Mouse (Mus musculus): ENCODE measurements around the gene Sgsm1. TPM values are rescaled to one million over a fixed set of nuclear protein-coding genes. Genes with fewer than 3 reads are reported as not detected.

The Sgsm1 gene
- polyA plus RNA-seq, 1 experiment from 2014 or later: 7.7 TPM

DNA sequence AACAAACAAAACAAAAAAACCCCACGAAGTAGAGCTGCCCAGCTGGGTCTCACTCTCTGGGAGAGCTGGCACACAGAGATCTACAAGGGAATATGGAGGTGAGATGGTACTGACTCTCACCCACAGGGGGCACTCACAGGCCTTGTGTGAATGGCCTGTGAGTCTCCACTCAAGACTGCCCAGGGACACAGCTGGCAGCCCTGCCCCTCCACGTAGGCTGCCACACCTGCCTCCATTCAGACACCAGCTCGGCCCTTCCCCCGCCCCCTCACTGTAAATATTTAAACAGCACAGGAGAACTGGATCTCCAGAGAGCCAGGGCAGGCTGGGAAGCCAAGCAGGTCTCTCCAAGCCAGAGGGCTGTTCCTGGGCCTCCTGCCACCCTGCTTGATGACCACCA, 14.8 kb downstream of the Sgsm1 start:
- ATAC-seq (ENCODE audit: insufficient number of reproducible peaks, low FRiP score, low TSS enrichment, low read depth) (no peak), DNase-seq (ENCODE audit: low spot score) (no peak)
- Histone ChIP-seq H3K36me3 (ENCODE audit: control insufficient read depth, insufficient read depth, low read length) (no peaks in the 10 kb centered on the region), H3K27ac (replicated peaks; ENCODE audit: low read depth, low read length) (no peak overlapping the region), H3K4me1 (ENCODE audit: control insufficient read depth, insufficient read depth, low read length) (no peaks in the 10 kb centered on the region), H3K27me3 (ENCODE audit: control insufficient read depth, insufficient read depth, low read length) (no peaks in the 10 kb centered on the region; the same call in 1 of the 2 replicates), H3K9ac (ENCODE audit: low read length) (no peak overlapping the region), H3K4me3 (ENCODE audit: low read depth, low read length) (no peak overlapping the region), H3K4me2 (ENCODE audit: low read depth, severe bottlenecking) (no peak overlapping the region), H3K9me3 (ENCODE audit: control insufficient read depth, low read length) (no peaks in the 10 kb centered on the region)
- 41% methylated on average over 4 of the region's 4 CpGs for WGBS

DNA sequence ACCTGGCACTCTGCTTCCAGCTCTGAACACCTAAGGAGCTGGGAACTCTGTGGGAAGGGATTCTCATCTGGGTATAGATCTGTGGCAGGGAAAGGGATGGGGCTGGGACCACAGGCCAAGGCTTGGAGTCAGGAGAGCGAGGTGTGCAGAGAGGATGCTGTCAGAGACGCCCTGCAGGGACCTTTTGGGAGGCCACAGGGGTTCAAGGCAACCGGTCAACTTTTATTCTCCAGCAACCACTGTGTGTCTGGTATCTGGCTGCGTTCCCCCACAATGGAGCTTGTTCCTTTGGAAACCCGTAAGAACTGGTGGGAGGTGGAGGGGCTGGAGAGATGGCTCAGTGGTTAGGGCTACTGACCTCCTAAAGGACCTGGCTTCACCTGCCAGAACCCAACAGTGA, 16.0 kb downstream of the Sgsm1 start:
- H3K27me3 ChIP-seq (ENCODE audit: control insufficient read depth, insufficient read depth, low read length): peaks cover 8% of the 10 kb centered on the region
- DNase-seq (ENCODE audit: low spot score) (no peak), ATAC-seq (ENCODE audit: insufficient number of reproducible peaks, low FRiP score, low TSS enrichment, low read depth) (no peak)
- no peak overlapping the region for H3K9ac ChIP-seq (ENCODE audit: low read length)
- no peak overlapping the region for H3K4me3 ChIP-seq (ENCODE audit: low read depth, low read length)
- H3K4me1 ChIP-seq (ENCODE audit: control insufficient read depth, insufficient read depth, low read length): no peaks in the 10 kb centered on the region
- no peak overlapping the region for H3K27ac ChIP-seq (replicated peaks; ENCODE audit: low read depth, low read length)
- no peaks in the 10 kb centered on the region for H3K9me3 ChIP-seq (ENCODE audit: control insufficient read depth, low read length)
- no peaks in the 10 kb centered on the region for H3K36me3 ChIP-seq (ENCODE audit: control insufficient read depth, insufficient read depth, low read length)
- H3K4me2 ChIP-seq (ENCODE audit: low read depth, severe bottlenecking): no peak overlapping the region
- 92% methylated on average over 5 of the region's 5 CpGs for WGBS

DNA sequence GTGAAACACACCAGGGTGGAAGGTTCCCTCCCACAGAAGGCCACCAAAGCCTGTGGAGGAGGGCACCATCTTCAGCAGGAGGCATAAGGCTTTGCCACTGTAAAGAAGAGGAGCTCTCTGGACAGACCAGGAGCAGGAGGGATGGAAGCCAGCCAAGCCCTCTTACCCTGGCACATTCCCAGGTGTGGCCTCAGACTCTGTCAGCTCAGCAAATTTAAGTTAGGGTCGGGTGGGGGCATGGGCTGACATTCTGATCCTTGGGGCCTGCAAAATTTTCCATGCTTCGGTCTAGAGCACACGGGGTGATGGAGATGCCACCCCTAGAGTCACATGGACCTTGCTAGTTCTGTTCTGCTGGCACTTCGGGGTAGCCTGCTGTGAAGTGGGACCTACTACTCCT, 17.1 kb downstream of the Sgsm1 start:
- DNase-seq (ENCODE audit: low spot score): no peak
- no peak overlapping the region for H3K9ac ChIP-seq (ENCODE audit: low read length)
- peaks cover 15% of the 10 kb centered on the region for H3K27me3 ChIP-seq (ENCODE audit: control insufficient read depth, insufficient read depth, low read length)
- no peaks in the 10 kb centered on the region for H3K9me3 ChIP-seq (ENCODE audit: control insufficient read depth, low read length)
- no peak overlapping the region for H3K4me3 ChIP-seq (ENCODE audit: low read depth, low read length)
- no peak overlapping the region for H3K27ac ChIP-seq (replicated peaks; ENCODE audit: low read depth, low read length)
- no peak for ATAC-seq (ENCODE audit: insufficient number of reproducible peaks, low FRiP score, low TSS enrichment, low read depth)
- H3K4me1 ChIP-seq (ENCODE audit: control insufficient read depth, insufficient read depth, low read length): no peaks in the 10 kb centered on the region
- WGBS: 75% methylated on average over 4 of the region's 4 CpGs
- no peak overlapping the region for H3K4me2 ChIP-seq (ENCODE audit: low read depth, severe bottlenecking)
- no peaks in the 10 kb centered on the region for H3K36me3 ChIP-seq (ENCODE audit: control insufficient read depth, insufficient read depth, low read length)

DNA sequence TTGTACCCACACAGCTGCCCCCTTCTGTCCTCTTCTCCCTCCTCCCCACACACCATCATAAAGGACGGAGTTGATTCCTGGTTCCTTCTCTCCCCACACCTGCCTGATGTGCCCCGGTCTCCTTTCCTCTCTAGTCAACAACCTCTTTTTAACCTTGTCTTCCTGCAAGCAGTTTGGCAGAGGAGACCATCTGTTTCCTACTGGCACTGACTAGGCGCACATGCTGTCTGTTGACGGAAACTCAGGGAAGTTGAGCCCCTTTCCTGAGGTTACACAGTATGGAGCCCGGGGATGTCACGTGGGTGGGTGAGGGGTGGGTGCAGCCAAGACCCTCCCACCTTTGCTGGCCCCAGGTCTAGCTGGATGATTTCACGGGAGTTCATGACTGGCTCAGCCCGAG, 17.8 kb downstream of the Sgsm1 start:
- Histone ChIP-seq H3K4me3 (ENCODE audit: low read depth, low read length) (no peak overlapping the region), H3K4me2 (ENCODE audit: low read depth, severe bottlenecking) (no peak overlapping the region), H3K9ac (ENCODE audit: low read length) (no peak overlapping the region), H3K27me3 (ENCODE audit: control insufficient read depth, insufficient read depth, low read length) (peaks cover 21% of the 10 kb centered on the region), H3K36me3 (ENCODE audit: control insufficient read depth, insufficient read depth, low read length) (no peaks in the 10 kb centered on the region), H3K9me3 (ENCODE audit: control insufficient read depth, low read length) (no peaks in the 10 kb centered on the region), H3K4me1 (ENCODE audit: control insufficient read depth, insufficient read depth, low read length) (no peaks in the 10 kb centered on the region), H3K27ac (replicated peaks; ENCODE audit: low read depth, low read length) (no peak overlapping the region)
- no peak for ATAC-seq (ENCODE audit: insufficient number of reproducible peaks, low FRiP score, low TSS enrichment, low read depth)
- DNase-seq (ENCODE audit: low spot score): no peak
- WGBS: 72% methylated on average over 8 of the region's 8 CpGs

DNA sequence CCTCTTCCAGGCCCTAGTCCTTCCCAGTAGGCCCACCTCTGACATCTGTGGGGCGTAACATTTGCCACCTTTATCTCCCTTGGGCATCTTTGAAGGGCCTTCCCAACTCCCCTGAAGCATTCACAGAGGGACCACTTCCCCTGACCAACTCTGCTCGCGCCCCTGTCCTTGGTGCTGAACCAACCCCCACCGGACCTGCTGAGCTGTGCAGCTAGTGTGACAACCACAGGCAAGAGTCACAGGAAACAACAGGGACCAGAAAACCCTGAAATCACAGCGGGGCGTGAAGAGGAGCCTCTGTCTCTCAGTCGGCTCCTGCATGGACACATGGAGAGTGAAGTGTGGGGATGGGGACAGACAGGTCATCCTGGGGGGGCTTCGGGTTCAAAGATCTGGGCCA, 18.4 kb downstream of the Sgsm1 start:
- Histone ChIP-seq H3K27me3 (ENCODE audit: control insufficient read depth, insufficient read depth, low read length) (peaks cover 27% of the 10 kb centered on the region), H3K4me2 (ENCODE audit: low read depth, severe bottlenecking) (no peak overlapping the region), H3K4me1 (ENCODE audit: control insufficient read depth, insufficient read depth, low read length) (no peaks in the 10 kb centered on the region), H3K36me3 (ENCODE audit: control insufficient read depth, insufficient read depth, low read length) (no peaks in the 10 kb centered on the region), H3K4me3 (ENCODE audit: low read depth, low read length) (no peak overlapping the region), H3K9ac (ENCODE audit: low read length) (no peak overlapping the region), H3K27ac (replicated peaks; ENCODE audit: low read depth, low read length) (no peak overlapping the region), H3K9me3 (ENCODE audit: control insufficient read depth, low read length) (no peaks in the 10 kb centered on the region)
- ATAC-seq (ENCODE audit: insufficient number of reproducible peaks, low FRiP score, low TSS enrichment, low read depth): no peak
- DNase-seq (ENCODE audit: low spot score): peak; percentile 90
- 12% methylated on average over 8 of the region's 8 CpGs for WGBS

DNA sequence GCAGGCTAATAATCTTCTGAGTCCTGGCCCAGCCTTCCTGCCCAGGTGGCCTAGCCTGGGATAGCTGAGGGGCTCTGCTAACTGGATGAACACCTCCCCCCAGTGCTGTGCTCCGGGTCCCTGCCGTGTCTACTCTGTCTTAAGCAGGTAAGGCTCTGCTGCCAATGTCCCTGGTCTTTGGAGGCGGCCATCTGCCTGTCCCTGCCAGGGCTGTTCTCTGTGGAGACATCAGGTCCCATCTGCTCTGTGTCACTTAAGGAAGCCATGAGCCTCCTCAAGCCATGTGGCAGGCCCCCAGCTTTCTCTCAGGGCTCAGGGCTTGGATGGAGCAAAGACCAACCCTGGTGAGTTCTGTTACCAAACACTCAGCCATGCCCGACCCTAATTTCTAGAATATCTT, 19.5 kb downstream of the Sgsm1 start:
- 86% methylated on average over 4 of the region's 4 CpGs for WGBS
- Histone ChIP-seq H3K9ac (ENCODE audit: low read length) (no peak overlapping the region), H3K27ac (replicated peaks; ENCODE audit: low read depth, low read length) (no peak overlapping the region), H3K4me1 (ENCODE audit: control insufficient read depth, insufficient read depth, low read length) (0 out of 2 replicates have a peak, but pooled peaks cover 2% of the 10 kb centered on the region), H3K9me3 (ENCODE audit: control insufficient read depth, low read length) (no peaks in the 10 kb centered on the region), H3K4me2 (ENCODE audit: low read depth, severe bottlenecking) (no peak overlapping the region), H3K4me3 (ENCODE audit: low read depth, low read length) (no peak overlapping the region), H3K36me3 (ENCODE audit: control insufficient read depth, insufficient read depth, low read length) (no peaks in the 10 kb centered on the region), H3K27me3 (ENCODE audit: control insufficient read depth, insufficient read depth, low read length) (peaks cover 33% of the 10 kb centered on the region)
- DNase-seq (ENCODE audit: low spot score) (no peak), ATAC-seq (ENCODE audit: insufficient number of reproducible peaks, low FRiP score, low TSS enrichment, low read depth) (no peak)

DNA sequence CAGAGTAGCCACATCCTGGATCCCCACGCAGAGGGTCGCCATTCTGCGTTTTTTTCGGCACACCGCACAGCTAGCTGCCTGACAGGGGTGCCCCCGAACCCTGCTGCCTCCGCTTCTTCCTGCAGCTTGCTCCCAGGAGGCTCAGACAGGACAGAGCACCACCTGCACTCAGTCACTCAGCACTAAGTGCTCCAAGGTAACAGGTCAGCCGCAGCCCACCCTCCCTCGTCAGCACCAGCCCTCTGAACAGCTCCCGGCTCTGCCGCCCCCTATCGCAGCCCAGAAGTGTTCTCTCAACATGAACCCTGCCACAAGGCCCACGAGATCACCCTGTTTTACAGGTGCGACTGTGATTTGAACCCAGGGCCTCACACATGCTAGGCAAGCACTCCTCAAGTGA, 20.4 kb downstream of the Sgsm1 start:
- DNase-seq (ENCODE audit: low spot score): peak; percentile 63
- H3K36me3 ChIP-seq (ENCODE audit: control insufficient read depth, insufficient read depth, low read length): no peaks in the 10 kb centered on the region
- 0 out of 2 replicates have a peak, but pooled peaks cover 2% of the 10 kb centered on the region for H3K4me1 ChIP-seq (ENCODE audit: control insufficient read depth, insufficient read depth, low read length)
- H3K9me3 ChIP-seq (ENCODE audit: control insufficient read depth, low read length): no peaks in the 10 kb centered on the region
- no peak overlapping the region for H3K9ac ChIP-seq (ENCODE audit: low read length)
- WGBS: 35% methylated on average over 14 of the region's 14 CpGs
- ATAC-seq (ENCODE audit: insufficient number of reproducible peaks, low FRiP score, low TSS enrichment, low read depth): no peak
- H3K27me3 ChIP-seq (ENCODE audit: control insufficient read depth, insufficient read depth, low read length): peaks cover 33% of the 10 kb centered on the region
- H3K27ac ChIP-seq (replicated peaks; ENCODE audit: low read depth, low read length): no peak overlapping the region
- H3K4me2 ChIP-seq (ENCODE audit: low read depth, severe bottlenecking): no peak overlapping the region
- H3K4me3 ChIP-seq (ENCODE audit: low read depth, low read length): no peak overlapping the region

DNA sequence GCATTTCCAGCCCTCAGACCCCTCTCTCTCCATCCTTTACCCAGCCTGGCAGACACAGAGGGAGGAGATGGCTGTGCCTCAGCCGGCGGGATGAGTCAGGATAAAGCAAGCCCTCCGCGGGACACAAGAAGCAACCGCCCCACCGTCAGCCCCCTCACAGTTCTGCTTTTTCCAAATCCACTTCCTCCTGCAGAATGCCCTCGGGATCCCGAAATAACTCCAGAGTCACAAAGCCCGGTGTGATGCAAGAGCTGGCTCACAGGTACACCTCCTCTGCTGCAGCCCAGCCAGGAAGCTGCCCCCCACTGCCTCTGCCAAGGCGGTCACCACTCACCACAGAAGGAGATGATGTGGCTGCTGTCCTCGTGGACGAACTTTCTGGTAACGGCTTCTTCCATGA, 22.1 kb downstream of the Sgsm1 start:
- ATAC-seq (ENCODE audit: insufficient number of reproducible peaks, low FRiP score, low TSS enrichment, low read depth) (no peak), DNase-seq (ENCODE audit: low spot score) (no peak)
- H3K9me3 ChIP-seq (ENCODE audit: control insufficient read depth, low read length): no peaks in the 10 kb centered on the region
- H3K4me2 ChIP-seq (ENCODE audit: low read depth, severe bottlenecking): no peak overlapping the region
- 0 out of 2 replicates have a peak, but pooled peaks cover 2% of the 10 kb centered on the region for H3K4me1 ChIP-seq (ENCODE audit: control insufficient read depth, insufficient read depth, low read length)
- no peaks in the 10 kb centered on the region for H3K36me3 ChIP-seq (ENCODE audit: control insufficient read depth, insufficient read depth, low read length)
- H3K4me3 ChIP-seq (ENCODE audit: low read depth, low read length): no peak overlapping the region
- H3K27ac ChIP-seq (replicated peaks; ENCODE audit: low read depth, low read length): no peak overlapping the region
- WGBS: 50% methylated on average over 13 of the region's 13 CpGs
- H3K27me3 ChIP-seq (ENCODE audit: control insufficient read depth, insufficient read depth, low read length): peaks cover 33% of the 10 kb centered on the region
- no peak overlapping the region for H3K9ac ChIP-seq (ENCODE audit: low read length)

DNA sequence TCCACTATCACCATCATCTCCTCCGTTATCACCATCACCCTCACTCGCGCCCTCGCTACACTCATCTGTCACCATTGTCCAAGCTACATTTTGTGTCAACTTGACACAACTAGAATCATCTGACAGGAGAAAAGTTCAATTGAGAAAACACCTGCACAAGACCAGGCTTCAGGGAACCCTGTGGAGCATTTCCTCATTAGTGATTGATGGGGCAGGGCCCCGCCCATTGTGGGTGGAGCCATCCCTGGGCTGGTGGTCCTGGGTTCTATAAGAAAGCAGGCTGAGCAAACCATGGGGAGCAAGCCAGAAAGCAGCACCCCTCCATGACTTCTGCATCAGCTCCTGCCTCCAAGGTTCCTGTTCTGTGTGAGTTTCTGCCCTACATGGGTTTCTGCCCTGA, 22.8 kb downstream of the Sgsm1 start:
- H3K4me2 ChIP-seq (ENCODE audit: low read depth, severe bottlenecking): no peak overlapping the region
- no peak overlapping the region for H3K4me3 ChIP-seq (ENCODE audit: low read depth, low read length)
- WGBS: 47% methylated on average over 5 of the region's 5 CpGs
- no peak overlapping the region for H3K9ac ChIP-seq (ENCODE audit: low read length)
- ATAC-seq (ENCODE audit: insufficient number of reproducible peaks, low FRiP score, low TSS enrichment, low read depth) (no peak), DNase-seq (ENCODE audit: low spot score) (no peak)
- no peaks in the 10 kb centered on the region for H3K36me3 ChIP-seq (ENCODE audit: control insufficient read depth, insufficient read depth, low read length)
- H3K9me3 ChIP-seq (ENCODE audit: control insufficient read depth, low read length): no peaks in the 10 kb centered on the region
- peaks cover 33% of the 10 kb centered on the region for H3K27me3 ChIP-seq (ENCODE audit: control insufficient read depth, insufficient read depth, low read length)
- 0 out of 2 replicates have a peak, but pooled peaks cover 2% of the 10 kb centered on the region for H3K4me1 ChIP-seq (ENCODE audit: control insufficient read depth, insufficient read depth, low read length)
- no peak overlapping the region for H3K27ac ChIP-seq (replicated peaks; ENCODE audit: low read depth, low read length)
